Mouse (Mus musculus): ENCODE measurements around the gene Bmpr1b.
A peak's percentile ranks its signal among the peaks of the same experiment; 100 is the strongest.

Bmpr1b gene

DNA sequence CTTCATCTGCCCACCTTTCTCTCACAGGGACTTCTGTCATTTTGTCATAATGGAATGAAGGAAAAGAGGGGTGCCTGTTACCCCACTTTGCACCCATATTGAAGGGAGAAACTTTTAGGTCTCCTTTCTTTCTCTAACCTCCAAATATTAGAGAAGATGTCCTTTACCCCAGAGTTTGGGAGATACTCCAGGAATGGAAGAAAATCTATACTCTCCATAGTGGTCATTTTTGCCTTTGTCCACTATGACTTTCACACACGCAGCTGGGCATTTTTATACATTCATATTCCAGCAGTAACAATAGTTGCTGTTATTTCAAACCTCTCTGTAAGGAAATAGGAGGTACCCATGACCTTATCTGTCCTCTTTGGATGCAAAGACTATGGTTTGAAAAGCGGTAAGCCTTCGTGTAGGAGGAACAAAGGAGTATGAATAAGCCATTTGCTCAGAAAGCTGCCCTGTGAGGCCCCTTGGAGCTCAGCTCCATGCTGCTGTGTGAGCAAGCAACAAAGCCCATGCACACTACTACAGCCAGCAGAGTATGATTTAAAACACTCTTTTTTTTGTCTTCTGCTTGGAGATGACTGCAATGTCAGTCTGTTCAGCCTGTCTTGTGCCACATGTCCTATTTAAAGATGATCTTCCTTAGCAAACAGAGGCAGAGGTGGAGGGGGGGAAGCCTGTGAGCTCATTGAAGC lies 350.5 kb downstream of the Bmpr1b start:
- DNase-seq (ENCODE audit: low spot score): no peak

DNA sequence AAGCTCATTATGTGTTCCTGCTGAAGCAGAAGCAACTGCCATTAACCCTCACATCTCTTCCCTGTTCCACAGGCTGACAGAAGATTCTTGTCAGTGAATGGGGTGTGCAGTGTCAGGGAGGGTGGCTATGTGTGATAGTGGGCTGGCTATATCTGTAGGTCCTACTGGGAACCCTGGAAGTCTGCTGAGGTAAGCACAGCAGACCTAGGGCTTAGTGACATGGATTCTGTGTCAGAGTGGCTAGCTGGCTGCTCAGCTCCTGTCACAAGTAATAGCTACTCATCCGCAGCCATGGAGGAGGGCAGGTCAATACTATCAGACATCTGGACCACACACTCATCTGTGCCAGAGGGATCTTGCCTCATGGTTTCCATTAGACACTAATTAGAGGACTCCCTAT lies 354.4 kb downstream of the Bmpr1b start:
- no peak for DNase-seq (ENCODE audit: low spot score)

DNA sequence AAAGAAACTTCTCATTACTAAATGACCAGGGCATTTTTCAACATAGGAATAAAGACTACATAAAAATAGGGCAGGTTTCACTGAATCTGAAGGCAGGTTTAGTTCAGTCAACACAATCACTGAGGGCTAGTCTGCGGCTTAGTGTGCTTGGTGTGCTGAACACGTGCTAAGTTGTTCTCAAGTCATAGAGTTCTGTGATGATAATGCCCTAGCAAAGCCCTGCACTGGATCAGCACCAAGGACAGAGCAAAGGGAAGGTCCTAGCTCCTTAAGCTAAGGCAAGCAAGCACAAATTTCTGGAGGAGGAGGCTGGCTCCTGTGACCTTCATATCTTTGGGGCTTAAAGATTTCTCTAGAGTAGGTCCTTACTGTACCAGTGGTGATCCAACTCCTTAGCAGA lies 357.9 kb downstream of the Bmpr1b start:
- peak; percentile 65 for DNase-seq (ENCODE audit: low spot score)

DNA sequence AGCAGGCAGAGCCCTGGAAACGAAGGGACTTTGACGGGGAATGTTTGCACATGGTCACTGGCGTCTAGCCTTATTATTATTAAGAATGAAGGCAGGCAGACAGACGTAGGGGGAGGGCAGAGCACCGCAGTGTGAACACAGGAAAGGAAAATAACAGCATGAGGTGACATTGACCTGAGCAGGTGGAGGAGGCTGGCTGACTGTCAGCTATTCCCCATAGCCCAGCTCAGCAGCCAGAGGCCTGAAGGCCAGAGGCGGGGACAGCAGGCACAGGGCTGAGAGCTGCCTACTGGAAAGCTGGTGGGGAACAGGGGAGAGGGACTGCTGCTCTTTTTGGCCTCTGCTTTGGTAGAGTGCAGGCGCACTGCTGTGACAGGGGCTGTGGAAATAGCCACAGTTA lies 358.3 kb downstream of the Bmpr1b start:
- no peak for DNase-seq (ENCODE audit: low spot score)

DNA sequence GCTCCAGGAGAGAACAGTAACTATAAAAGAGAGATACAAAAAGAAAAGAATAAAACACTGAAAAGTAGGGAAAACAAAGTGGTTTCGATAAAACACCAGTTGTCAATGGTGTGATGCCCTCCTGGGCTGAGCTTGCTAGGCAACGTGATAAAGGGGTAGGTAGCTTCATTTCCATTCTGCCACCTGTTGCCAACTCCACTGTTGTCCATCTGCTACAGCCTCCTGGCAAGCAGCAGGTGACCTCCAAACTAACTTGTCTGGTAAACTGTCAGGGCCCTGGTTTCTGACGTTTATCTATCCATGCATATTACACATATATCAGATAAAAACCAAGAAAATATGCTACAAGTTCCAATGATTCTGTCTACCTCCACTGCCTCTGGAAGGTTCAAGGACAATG lies 359.6 kb downstream of the Bmpr1b start:
- no peak for DNase-seq (ENCODE audit: low spot score)

GRCm38 (mm10) chr3:141804133-141804532 lies 365.1 kb downstream of the Bmpr1b start:
- no peak for DNase-seq (ENCODE audit: low spot score)

- no peak for DNase-seq (ENCODE audit: low spot score)
These were observed 371.4 kb downstream of the Bmpr1b start for GRCm38 (mm10) chr3:141797789-141798188.

DNA sequence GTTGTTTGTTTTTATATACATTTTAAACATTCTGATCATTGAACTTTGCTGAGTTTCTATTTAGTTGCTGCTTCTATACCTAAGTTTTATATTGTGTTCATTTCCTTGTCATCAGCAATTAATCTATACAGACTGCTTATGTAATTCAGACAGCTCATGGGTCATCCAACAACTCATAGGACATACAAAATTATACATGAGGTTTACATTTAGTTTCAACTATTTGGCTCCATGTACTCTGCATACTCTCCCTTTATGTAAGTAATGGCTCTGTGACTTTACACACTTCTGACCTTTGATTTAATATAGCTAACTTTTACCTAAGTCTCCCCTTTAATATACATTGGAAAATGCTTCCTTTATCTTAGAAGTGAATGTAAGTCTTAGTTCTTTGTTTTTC lies 371.9 kb downstream of the Bmpr1b start:
- DNase-seq (ENCODE audit: low spot score): no peak

DNA sequence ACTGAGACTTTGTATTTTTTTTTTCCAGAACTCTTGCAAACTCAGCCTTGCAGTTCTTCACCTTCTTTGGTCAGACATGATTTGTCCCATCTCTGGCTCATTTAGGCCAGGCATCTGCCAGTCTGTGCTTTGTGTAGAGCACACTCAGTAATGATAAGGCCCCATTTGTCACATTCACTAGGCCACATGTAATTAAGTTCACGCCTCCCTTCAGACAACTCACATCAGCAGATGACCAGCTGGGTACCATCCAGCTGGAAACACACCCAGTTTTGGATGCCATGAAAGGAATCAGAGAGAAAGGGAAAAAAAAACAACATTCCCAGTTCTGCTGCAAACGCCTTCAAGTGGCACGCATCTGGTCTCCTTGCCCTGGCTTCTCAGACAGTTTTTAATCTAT lies 374.9 kb downstream of the Bmpr1b start:
- no peak for DNase-seq (ENCODE audit: low spot score)

GRCm38 (mm10) chr3:141793755-141794154 lies 375.5 kb downstream of the Bmpr1b start:
- DNase-seq (ENCODE audit: low spot score): no peak

- peak; percentile 63 for DNase-seq (ENCODE audit: low spot score)
These were observed 377.1 kb downstream of the Bmpr1b start for GRCm38 (mm10) chr3:141792106-141792505.

GRCm38 (mm10) chr3:141791026-141791780 lies 378.0 kb downstream of the Bmpr1b start:
- no peak for DNase-seq (ENCODE audit: low spot score)
